Mouse (Mus musculus) intestine, embryonic 16.5 days (tissue): ENCODE results near the gene Zfp759. TPM values are rescaled to one million over a fixed set of nuclear protein-coding genes. Genes with fewer than 3 reads are reported as not detected.

Source experiments
- ATAC-seq: fragments of 200-750 bp; cut with Nextera tagmentation; 2 replicates; pipeline ENCODE4 v1.8.0; 2017; ENCODE audit warnings: moderate TSS enrichment, moderate library complexity
- H3K27ac ChIP-seq: fragments of 300-500 bp; sonication (generic); 2 replicates; pipeline ENCODE4 v1.5.1; 2014; ENCODE audit warnings: mild to moderate bottlenecking, low read length
- H3K27me3 ChIP-seq: fragments of 300-500 bp; sonication (generic); replicated peaks from 2 replicates; pipeline ENCODE4 v1.6.1; 2014; ENCODE audit warnings: low read length, control low read depth, mixed read lengths; ENCODE audit not compliant: control insufficient read depth, insufficient read depth
- H3K36me3 ChIP-seq: fragments of 300-500 bp; sonication (generic); 2 replicates; pipeline ENCODE4 v1.6.1; 2014; ENCODE audit warnings: low read length, control low read depth; ENCODE audit not compliant: control insufficient read depth, insufficient read depth
- H3K4me1 ChIP-seq: fragments of 300-500 bp; sonication (generic); 2 replicates; pipeline ENCODE4 v1.6.1; 2014; ENCODE audit warnings: low read length, control low read depth, mixed read lengths; ENCODE audit not compliant: control insufficient read depth, insufficient read depth
- H3K4me2 ChIP-seq: fragments of 300-500 bp; sonication (generic); 2 replicates; pipeline ENCODE4 v1.6.1; 2014; ENCODE audit warnings: low read depth, low read length, control low read depth
- H3K4me3 ChIP-seq: fragments of 300-500 bp; sonication (generic); 2 replicates; pipeline ENCODE4 v1.5.1; 2014; ENCODE audit warnings: mild to moderate bottlenecking, low read length
- H3K9ac ChIP-seq: fragments of 300-500 bp; sonication (generic); 2 replicates; pipeline ENCODE4 v1.6.1; 2014; ENCODE audit warnings: low read depth, low read length
- H3K9me3 ChIP-seq: fragments of 300-500 bp; sonication (generic); 2 replicates; pipeline ENCODE4 v1.6.1; 2016; ENCODE audit warnings: low read length, control low read depth; ENCODE audit not compliant: control insufficient read depth
- WGBS: fragments of 180-500 bp; shearing (Covaris S2); extraction: QIAGEN DNeasy Blood & Tissue Kit; methylation state at CpG from one replicate; pipeline ENCODE4 v1.1.7; 2014; 5-methylcytosine and 5-hydroxymethylcytosine counted together
- polyA plus RNA-seq: library from polyadenylated mRNA; unstranded; fragments of >200 nt; fragmentation: Nextera tagmentation; extraction: Ambion mirVana; gene quantifications from 2 replicates; pipeline ENCODE4 v1.2.1, GENCODE M21; 2015

The Zfp759 gene
- polyA plus RNA-seq, 1 experiment from 2014 or later, result 1.4 TPM

GRCm38 (mm10) chr13:67173723-67174055 is 52.2 kb downstream of the Zfp759 start:
- Histone ChIP-seq H3K9me3 (no peaks in the 10 kb centered on the region), H3K27me3 (no peaks in the 10 kb centered on the region), H3K36me3 (no peaks in the 10 kb centered on the region), H3K9ac (peak overlapping the region; percentile 78), H3K4me1 (peaks cover 3% of the 10 kb centered on the region; the same call in 1 of the 2 replicates), H3K4me2 (peak overlapping the region; percentile 61), H3K4me3 (peak overlapping the region; percentile 72), H3K27ac (peak overlapping the region; percentile 78; the same call in 1 of the 2 replicates)
- WGBS, result 15% methylated on average over 5 of the region's 5 CpGs
- ATAC-seq, result no peak

Other genes starting within 250 kb of the Zfp759 start
- 1.2 and 1.7 TPM in 2 replicates for gene Gm10767, start 216.7 kb upstream of the Zfp759 start, polyA plus RNA-seq
- gene Zfp712, start 60.5 kb upstream of the Zfp759 start, polyA plus RNA-seq, result 2.2 and 2.4 TPM in 2 replicates
- gene Zfp708, start 23.7 kb upstream of the Zfp759 start, polyA plus RNA-seq, result 2.2 and 2.6 TPM in 2 replicates
- gene Gm28557, start 13.1 kb upstream of the Zfp759 start, polyA plus RNA-seq, result 2.1 and 2.7 TPM in 2 replicates
- gene Rslcan18, start 5.4 kb upstream of the Zfp759 start, polyA plus RNA-seq, result 0.16 and 0.43 TPM in 2 replicates
- 6.8 and 6.9 TPM in 2 replicates for gene Rsl1, start 51.5 kb downstream of the Zfp759 start, polyA plus RNA-seq
- gene Zfp455, start 72.8 kb downstream of the Zfp759 start, polyA plus RNA-seq, result 1.2 and 1.4 TPM in 2 replicates
- 1.2 and 1.5 TPM in 2 replicates for gene Zfp458, start 156.8 kb downstream of the Zfp759 start, polyA plus RNA-seq
- gene Zfp457, start 184.8 kb downstream of the Zfp759 start, polyA plus RNA-seq, result 0.69 and 1.4 TPM in 2 replicates
- 2.0 and 2.4 TPM in 2 replicates for gene Zfp595, start 210.9 kb downstream of the Zfp759 start, polyA plus RNA-seq
- gene Gm28044, start 238.9 kb downstream of the Zfp759 start, polyA plus RNA-seq, result 0.28 and 0.95 TPM in 2 replicates
- gene Zfp953, start 238.9 kb downstream of the Zfp759 start, polyA plus RNA-seq, result 0.77 and 1.0 TPM in 2 replicates